In the genomic region with DNA sequence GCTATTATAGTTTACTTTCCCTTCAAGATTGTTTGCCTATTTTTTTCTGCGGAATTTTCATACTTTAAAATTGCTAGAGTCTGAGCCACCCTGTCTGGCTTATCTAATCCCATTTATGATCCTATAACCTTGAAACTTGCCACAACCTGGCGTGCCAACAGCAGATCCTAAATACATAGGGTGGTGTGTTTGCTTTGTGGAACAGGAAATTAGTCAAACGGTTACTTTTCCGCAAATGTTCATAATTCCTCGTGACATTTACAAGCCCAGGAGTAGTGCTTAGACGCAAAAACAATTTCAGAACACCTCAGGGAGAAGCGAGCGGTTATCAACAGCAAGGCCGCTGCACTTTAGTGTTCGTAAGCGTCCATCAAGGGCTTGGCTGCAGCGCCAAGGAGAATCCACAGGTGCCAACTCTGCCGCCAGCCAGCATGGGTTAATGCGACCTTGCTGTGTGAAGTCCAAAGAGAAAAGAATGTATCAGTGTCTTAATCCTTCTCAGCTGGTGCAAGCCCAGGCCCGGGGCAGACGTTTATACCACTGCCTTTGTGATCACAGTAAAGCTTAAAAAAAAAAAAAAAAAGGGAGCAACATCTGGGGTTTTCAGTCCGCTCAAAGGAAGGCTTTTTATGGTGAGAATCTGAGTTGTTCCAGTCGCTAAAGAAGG, we compare ENCODE assay signal across 7 mouse cellular contexts. TPM values are rescaled to one million over a fixed set of nuclear protein-coding genes. Genes with fewer than 3 reads are reported as not detected.
DNase-seq lines count a peak whose midpoint lies in the region; ATAC-seq and TF ChIP-seq lines count a peak whose summit lies in the region.

No protein-coding gene starts in this region.

- H3K4me3 ChIP-seq in heart, embryonic 13.5 days, result peak overlapping the region; percentile 18
- peak overlapping the region; percentile 18 for H3K4me3 ChIP-seq in limb, embryonic 15.5 days
- H3K4me3 ChIP-seq in thymus, adult 2 months (ENCODE audit: control insufficient read depth, insufficient read depth, low read length), result no peak overlapping the region

- H3K4me2 ChIP-seq in heart, embryonic 13.5 days, result peak overlapping the region; percentile 61
- H3K4me2 ChIP-seq in limb, embryonic 15.5 days, result peak overlapping the region; percentile 44

- peak; percentile 30 for DNase-seq in ES-CJ7 (ENCODE audit: low read depth, low spot score)
- DNase-seq in adrenal gland, postnatal 25 days, result peak; percentile 26
- DNase-seq in frontal cortex, postnatal 14 days (ENCODE audit: low spot score in 2 of 2), result no peak
- no peak for DNase-seq in c-Kit-positive CD71-positive TER-119-positive erythroid progenitor cells, embryonic 14.5 days (ENCODE audit: low spot score)
- no peak for DNase-seq in thymus, adult 2 months

- peaks cover 44% of the 10 kb centered on the region for H3K4me1 ChIP-seq in heart, embryonic 13.5 days
- peaks cover 45% of the 10 kb centered on the region for H3K4me1 ChIP-seq in limb, embryonic 15.5 days
- H3K4me1 ChIP-seq in thymus, adult 2 months (replicated peaks; ENCODE audit: control insufficient read depth, insufficient read depth, low read length), result 0 out of 2 replicates have a peak, but pooled peaks cover 2% of the 10 kb centered on the region

- no peaks in the 10 kb centered on the region for H3K9me3 ChIP-seq in heart, embryonic 13.5 days
- H3K9me3 ChIP-seq in limb, embryonic 15.5 days, result no peaks in the 10 kb centered on the region

- H3K9ac ChIP-seq in heart, embryonic 13.5 days, result peak overlapping the region; percentile 68
- no peak overlapping the region for H3K9ac ChIP-seq in limb, embryonic 15.5 days

- H3K36me3 ChIP-seq in heart, embryonic 13.5 days, result no peaks in the 10 kb centered on the region
- no peaks in the 10 kb centered on the region for H3K36me3 ChIP-seq in limb, embryonic 15.5 days
- no peaks in the 10 kb centered on the region for H3K36me3 ChIP-seq in thymus, adult 2 months (ENCODE audit: control insufficient read depth, insufficient read depth, low read length)

- H3K27me3 ChIP-seq in heart, embryonic 13.5 days (replicated peaks), result no peaks in the 10 kb centered on the region
- H3K27me3 ChIP-seq in limb, embryonic 15.5 days, result peaks cover 4% of the 10 kb centered on the region; the same call in 1 of the 2 replicates
- no peaks in the 10 kb centered on the region for H3K27me3 ChIP-seq in thymus, adult 2 months (ENCODE audit: control insufficient read depth, insufficient read depth, low read length)

- no peak for TF ChIP-seq CTCF in thymus, adult 2 months (IDR thresholded peaks at IDR 0.05; ENCODE audit: borderline replicate concordance, control insufficient read depth, extremely low read depth, insufficient read depth, low read length, poor library complexity)

- no peak for TF ChIP-seq POLR2A in thymus, adult 2 months (IDR thresholded peaks at IDR 0.05; ENCODE audit: control insufficient read depth, extremely low read depth, insufficient read depth, low read length, poor library complexity)

- H3K27ac ChIP-seq in heart, embryonic 13.5 days (replicated peaks), result peak overlapping the region; percentile 73
- H3K27ac ChIP-seq in limb, embryonic 15.5 days, result peak overlapping the region; percentile 87
- no peak overlapping the region for H3K27ac ChIP-seq in thymus, adult 2 months (ENCODE audit: control insufficient read depth, insufficient read depth, low read length)

- WGBS in heart, embryonic 13.5 days, result 21% methylated on average over 18 of the region's 18 CpGs
- 8% methylated on average over 18 of the region's 18 CpGs for WGBS in limb, embryonic 15.5 days
- 72% methylated on average over 18 of the region's 18 CpGs for WGBS in thymus, adult 2 months

- ATAC-seq in heart, embryonic 13.5 days (ENCODE audit: extremely low read depth, insufficient number of reproducible peaks, low FRiP score, low TSS enrichment), result no peak
- ATAC-seq in limb, embryonic 15.5 days (ENCODE audit: insufficient number of reproducible peaks, low FRiP score, low TSS enrichment, low read depth), result peak; percentile 54

RNA-seq across cellular contexts. Expression of gene Ttc30a2, which starts 18.7 kb away (rescaled TPM):
- 0.52 and 0.79 TPM in 2 replicates for total RNA-seq in adrenal gland, postnatal 25 days (2021)
- polyA plus RNA-seq in heart, embryonic 13.5 days (2015; fragmentation: Nextera tagmentation; extraction: Ambion mirVana), result 0.99 and 1.2 TPM in 2 replicates
- polyA plus RNA-seq in limb, embryonic 15.5 days (2015; fragmentation: Nextera tagmentation; extraction: Ambion mirVana), result 0.18 and 0.30 TPM in 2 replicates
- polyA plus RNA-seq in thymus, adult 2 months (2012; rRNA removed), result 0.19 and 0.24 TPM in 2 replicates

RNA-seq across cellular contexts. Expression of gene Ttc30b, which starts 20.9 kb away (rescaled TPM):
- total RNA-seq in adrenal gland, postnatal 25 days (2021), result 19.1 and 26.4 TPM in 2 replicates
- 8.6 and 10.6 TPM in 2 replicates for polyA plus RNA-seq in heart, embryonic 13.5 days (2015; fragmentation: Nextera tagmentation; extraction: Ambion mirVana)
- polyA plus RNA-seq in limb, embryonic 15.5 days (2015; fragmentation: Nextera tagmentation; extraction: Ambion mirVana), result 12.8 and 12.9 TPM in 2 replicates
- polyA plus RNA-seq in thymus, adult 2 months (2012; rRNA removed), result 3.9 and 4.4 TPM in 2 replicates

RNA-seq across cellular contexts. Expression of gene Ttc30a1, which starts 22.5 kb away (rescaled TPM):
- 4.0 and 4.3 TPM in 2 replicates for total RNA-seq in adrenal gland, postnatal 25 days (2021)
- polyA plus RNA-seq in heart, embryonic 13.5 days (2015; fragmentation: Nextera tagmentation; extraction: Ambion mirVana), result 5.5 and 5.6 TPM in 2 replicates
- polyA plus RNA-seq in limb, embryonic 15.5 days (2015; fragmentation: Nextera tagmentation; extraction: Ambion mirVana), result 6.0 and 6.3 TPM in 2 replicates
- 3.5 and 3.8 TPM in 2 replicates for polyA plus RNA-seq in thymus, adult 2 months (2012; rRNA removed)

Comparison
In these comparisons a context has a peak if more than half of its experiments do, and no peak if none do; other contexts are left out.
1. DNase-seq: peak in ES-CJ7 (single experiment) and adrenal gland, postnatal 25 days (single experiment); none in frontal cortex, postnatal 14 days (0 of 2), c-Kit-positive CD71-positive TER-119-positive erythroid progenitor cells, embryonic 14.5 days (single experiment) and thymus, adult 2 months (single experiment).